Mouse (Mus musculus): ENCODE data around the gene Tnfsf14.

DNA sequence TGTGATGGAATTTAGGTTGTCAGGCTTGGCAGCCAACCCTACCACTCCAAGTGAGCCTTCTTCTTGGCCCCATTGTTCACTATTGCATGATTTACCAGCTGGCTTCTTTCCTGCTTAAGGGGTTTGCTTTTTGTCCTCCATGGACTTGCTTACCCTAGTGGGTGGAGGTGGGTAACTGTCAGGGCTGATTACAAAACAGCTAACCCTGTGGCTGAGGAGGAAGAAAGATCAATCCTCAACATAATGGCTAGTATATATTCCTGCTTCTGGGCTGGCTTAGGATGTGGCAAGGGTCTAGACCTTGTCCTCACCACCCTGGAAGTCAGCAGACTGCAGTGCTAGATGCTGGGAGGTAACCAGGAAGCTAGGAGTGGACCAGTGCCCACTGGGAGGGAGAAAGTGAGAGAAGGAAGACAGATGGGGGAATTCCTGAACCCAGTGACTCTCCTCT is 37.4 kb upstream of the Tnfsf14 start:
- no peak for TF ChIP-seq CTCF (IDR thresholded peaks at IDR 0.05)
- TF ChIP-seq POLR2A (IDR thresholded peaks at IDR 0.05; ENCODE audit: insufficient read depth, low read depth, low read length), result no peak
- TF ChIP-seq EP300 (IDR thresholded peaks at IDR 0.05; ENCODE audit: insufficient read depth, low read depth, low read length), result no peak

All from heart, adult 2 months (tissue).